Mouse (Mus musculus): Measurements from ENCODE around the gene Catsper3.

Gene Catsper3

GRCm38 (mm10) chr13:55835548-55836097, 51.3 kb downstream of the Catsper3 start:
- ChIA-PET POLR2A (interaction anchor here in 1 of 4 experiments (1.9 kb wide), 1 partner anchor 10 kb away, joined by 5 read pairs; no protein-coding TSS in a partner anchor), CTCF (no interaction called here)

DNA sequence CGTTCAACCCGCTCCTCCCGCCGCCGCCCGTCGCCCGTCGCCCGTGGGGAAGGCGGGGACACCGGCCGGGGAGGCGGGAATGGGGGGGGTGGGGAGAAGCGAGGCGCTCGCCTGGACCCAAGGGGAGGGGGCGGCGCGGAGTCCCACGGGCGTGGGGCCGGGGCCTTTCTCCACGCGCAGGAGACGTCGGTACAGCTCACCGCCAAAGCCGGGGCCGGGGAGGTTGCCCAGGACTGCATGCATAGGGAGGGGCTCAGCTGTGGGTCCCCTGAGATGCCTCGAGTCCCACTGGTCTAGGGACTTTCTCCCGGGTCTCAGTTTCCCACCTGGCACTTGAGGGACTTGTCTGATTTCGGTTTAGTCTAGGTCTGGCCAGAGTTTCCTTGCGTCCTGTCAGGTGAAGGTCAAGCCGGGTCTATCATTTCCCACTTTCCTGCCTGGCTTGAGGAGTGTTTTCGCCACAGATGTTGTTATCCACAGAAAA, 51.8 kb downstream of the Catsper3 start, which contains the start of gene Pitx1:
TSS of gene Pitx1 (minus strand) at position 51 of the 484 bp plus-strand sequence.
- CTCF ChIA-PET: no interaction called here

GRCm38 (mm10) chr13:55836786-55837780, 52.7 kb downstream of the Catsper3 start:
- CTCF ChIA-PET: no interaction called here
- POLR2A ChIA-PET: interaction anchor here in 1 of 4 experiments (0.6 kb wide), 1 partner anchor 299 kb away, joined by 4 read pairs; no protein-coding TSS in a partner anchor

More for the DNA sequence above, 51.8 kb downstream of the Catsper3 start, which contains the start of gene Pitx1:
- POLR2A ChIA-PET: no interaction called here

- POLR2A ChIA-PET: no interaction called here
- CTCF ChIA-PET: interaction anchor here in 1 of 4 experiments (0.6 kb wide), 1 partner anchor 123 kb away, joined by 3 read pairs; no protein-coding TSS in a partner anchor
Measured at GRCm38 (mm10) chr13:55840223-55840622, 55.9 kb downstream of the Catsper3 start.

DNA sequence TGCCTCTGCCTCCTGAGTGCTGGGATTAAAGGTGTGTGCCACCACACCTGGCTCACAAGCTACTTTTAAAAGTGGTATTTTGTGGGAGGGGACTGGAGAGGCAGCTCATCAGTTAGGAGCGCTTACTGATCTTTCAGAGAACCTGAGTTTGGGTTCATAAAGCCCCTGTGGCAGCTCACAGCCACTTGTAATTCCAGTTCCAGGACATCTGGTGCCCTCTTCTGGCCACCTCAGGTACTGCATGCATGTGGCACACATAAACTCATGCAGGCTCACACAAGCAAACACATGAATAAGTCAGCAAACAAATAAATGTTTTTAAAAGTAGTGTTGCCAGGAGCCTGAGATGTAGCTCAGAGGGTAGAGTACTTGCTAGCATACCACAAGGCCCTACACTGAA, 59.3 kb downstream of the Catsper3 start:
- ChIA-PET CTCF (interaction anchor here (0.6 to 1.7 kb wide), 12 partner anchors 9 to 245 kb away, joined by 3 to 8 read pairs (median 4); no protein-coding TSS in a partner anchor), POLR2A (interaction anchor here in 2 of 4 experiments (0.6 to 1.3 kb wide), 3 partner anchors 14 to 129 kb away, joined by 3 to 5 read pairs (median 4); partner anchors contain the start of gene Txndc15 (in 1 of the 2))

DNA sequence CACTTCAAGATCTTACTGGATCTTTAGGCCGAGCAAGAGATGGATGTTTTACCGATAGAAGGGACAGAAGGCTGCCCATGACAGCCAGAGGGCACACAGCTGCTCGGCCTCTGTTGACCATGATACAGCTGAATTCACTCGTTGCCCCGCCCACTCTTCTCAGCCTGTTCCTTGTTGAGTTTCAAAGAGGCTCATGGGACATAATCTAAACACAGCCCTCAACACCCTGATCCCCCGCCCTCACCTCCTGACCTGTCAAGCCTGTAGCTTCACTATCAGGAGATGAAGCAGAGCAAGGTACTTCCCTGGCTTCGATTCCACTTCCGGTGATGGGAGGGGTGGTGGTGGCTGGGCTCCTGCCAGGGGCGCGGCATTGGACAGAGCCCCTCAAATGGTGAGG, 63.4 kb downstream of the Catsper3 start:
- CTCF ChIA-PET: no interaction called here
- POLR2A ChIA-PET: no interaction called here

- ChIA-PET POLR2A (interaction anchor here in 2 of 4 experiments (0.6 to 1.2 kb wide), 2 partner anchors 286 to 318 kb away, joined by 3 to 4 read pairs; no protein-coding TSS in a partner anchor), CTCF (interaction anchor here in 1 of 4 experiments (0.6 kb wide), 1 partner anchor 417 kb away, joined by 3 read pairs; no protein-coding TSS in a partner anchor)
Measured at GRCm38 (mm10) chr13:55848604-55849190, 64.3 kb downstream of the Catsper3 start.

DNA sequence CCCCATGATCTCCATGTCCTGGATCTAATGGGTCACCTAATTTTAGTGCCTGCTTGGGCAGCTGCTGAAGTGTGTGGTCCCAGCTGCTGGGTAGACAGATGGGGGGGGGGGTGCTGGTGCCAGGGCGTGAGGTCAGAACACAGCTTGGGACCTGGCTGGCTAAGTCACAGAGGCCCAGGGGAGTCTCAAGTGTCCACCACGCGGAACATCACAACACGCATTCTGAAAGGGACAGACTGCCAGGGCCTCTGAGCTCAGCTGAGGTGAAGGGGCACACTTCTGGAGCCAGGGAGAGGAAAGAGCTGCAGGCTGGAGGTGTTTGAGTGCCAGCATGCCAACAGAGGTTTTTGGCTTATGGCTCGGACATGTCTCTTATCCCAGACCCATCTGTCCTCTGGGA, 66.4 kb downstream of the Catsper3 start:
- ChIA-PET CTCF (interaction anchor here in 1 of 4 experiments (0.7 to 1.7 kb wide), 2 partner anchors 60 to 113 kb away, joined by 3 to 7 read pairs; no protein-coding TSS in a partner anchor), POLR2A (interaction anchor here in 1 of 4 experiments (0.6 kb wide), 1 partner anchor 547 kb away, joined by 5 read pairs; no protein-coding TSS in a partner anchor)

GRCm38 (mm10) chr13:55852205-55852604, 67.8 kb downstream of the Catsper3 start:
- CTCF ChIA-PET: interaction anchor here in 2 of 4 experiments (1.5 to 1.7 kb wide), 2 partner anchors 8 to 111 kb away, joined by 6 to 7 read pairs; no protein-coding TSS in a partner anchor
- POLR2A ChIA-PET: no interaction called here

DNA sequence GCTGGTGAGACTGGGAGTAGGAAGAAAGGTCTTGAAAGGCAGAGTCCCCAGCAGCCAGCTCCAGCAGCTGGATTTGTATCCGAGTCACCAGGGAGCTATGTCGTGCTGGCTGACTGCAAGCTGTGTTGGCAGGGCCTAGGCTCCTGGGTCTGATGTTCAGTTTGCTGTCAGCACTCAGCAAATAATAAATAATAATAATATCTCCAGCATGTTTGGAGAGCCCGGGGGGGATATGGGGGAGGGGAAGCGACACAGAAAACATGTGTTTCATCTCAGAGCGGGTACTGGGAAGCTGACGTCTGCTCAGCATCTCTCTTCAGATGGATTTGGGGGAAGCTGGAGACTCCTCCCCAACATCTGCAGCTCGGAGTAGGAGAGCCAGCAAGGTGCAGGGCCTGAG, 71.4 kb downstream of the Catsper3 start:
- ChIA-PET POLR2A (interaction anchor here in 1 of 4 experiments (1.0 kb wide), 1 partner anchor 246 kb away, joined by 3 read pairs; no protein-coding TSS in a partner anchor), CTCF (no interaction called here)

DNA sequence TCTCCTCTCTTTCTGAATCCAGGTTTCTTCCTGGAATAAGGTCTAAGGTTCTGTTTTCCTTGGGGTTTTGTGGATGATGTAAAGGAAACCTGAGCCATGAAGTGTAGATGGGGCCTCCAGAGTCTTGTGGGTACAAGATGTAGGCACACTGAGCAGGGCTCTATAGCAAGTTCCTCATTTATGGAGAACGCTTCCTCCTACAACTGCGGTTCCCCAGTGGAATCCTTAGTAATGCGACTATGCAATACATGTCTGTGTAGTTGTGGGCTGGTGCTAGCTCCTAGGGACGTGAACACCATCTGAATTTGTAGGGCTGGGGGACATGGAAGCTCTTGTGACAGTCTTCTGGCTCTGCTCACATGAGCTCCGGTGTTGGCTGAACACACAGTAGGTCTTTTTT, 74.1 kb downstream of the Catsper3 start:
- ChIA-PET CTCF (interaction anchor here in 2 of 4 experiments (0.5 to 0.7 kb wide), 2 partner anchors 11 to 14 kb away, joined by 4 to 5 read pairs; no protein-coding TSS in a partner anchor), POLR2A (interaction anchor here in 1 of 4 experiments (1.0 kb wide), 1 partner anchor 52 kb away, joined by 3 read pairs; no protein-coding TSS in a partner anchor)
